Mouse (Mus musculus): ENCODE measurements at regions not wholly inside any gene's neighbourhood (a gene's known extent, or its start where the extent isn't known, plus 50 kb on each side); places are given as distances from the start of the nearest gene placed in this dataset.

DNA sequence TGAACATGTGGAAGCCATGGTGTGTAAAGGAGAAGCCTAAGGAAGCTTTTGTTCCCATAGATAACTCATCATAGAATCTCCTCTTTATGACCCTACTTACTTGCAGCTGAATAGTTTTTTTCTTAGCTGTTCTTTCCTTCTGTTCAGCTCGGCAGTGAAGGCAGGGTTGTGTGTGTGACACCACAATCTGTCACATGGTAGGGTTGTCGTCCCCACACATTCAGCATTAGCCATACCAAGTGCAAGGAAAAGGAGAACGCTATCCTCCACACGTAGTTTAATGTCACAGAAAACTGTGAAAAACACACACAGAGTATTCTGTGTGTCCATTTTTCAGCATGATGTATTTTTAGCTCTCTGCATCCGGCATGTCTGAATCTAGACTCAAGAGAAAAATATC, 711.9 kb upstream of the Nr3c2 start:
- Histone ChIP-seq H3K27ac (ENCODE audit: insufficient read depth, low read length) (no peak overlapping the region), H3K4me3 (ENCODE audit: insufficient read depth, low read length) (no peak overlapping the region), H3K4me1 (ENCODE audit: control insufficient read depth, insufficient read depth, low read length) (no peaks in the 10 kb centered on the region)
- TF ChIP-seq CTCF (IDR thresholded peaks at IDR 0.05; ENCODE audit: extremely low read depth, insufficient read depth, low read length) (no peak), POLR2A (IDR thresholded peaks at IDR 0.05; ENCODE audit: extremely low read depth, insufficient read depth, low read length) (no peak)

DNA sequence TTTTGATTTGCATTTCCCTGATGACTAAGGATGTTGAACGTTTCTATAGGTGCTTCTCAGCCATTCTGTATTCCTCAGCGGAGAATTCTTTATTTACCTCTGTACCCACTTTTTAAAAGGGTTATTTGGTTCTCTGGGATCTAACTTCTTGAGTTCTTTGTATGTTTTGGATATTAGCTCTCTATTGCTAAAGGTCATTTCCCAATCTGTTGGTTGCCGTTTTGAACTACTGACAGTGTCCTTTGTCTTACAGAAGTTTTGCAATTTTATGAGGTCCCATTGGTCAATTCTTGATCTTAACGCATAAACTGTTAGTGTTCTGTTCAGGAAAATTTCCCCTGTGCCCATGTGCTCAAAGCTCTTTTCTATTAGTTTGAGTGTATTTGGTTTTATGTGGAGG, 687.4 kb upstream of the Nr3c2 start:
- H3K4me3 ChIP-seq (ENCODE audit: insufficient read depth, low read length) = no peak overlapping the region
- no peaks in the 10 kb centered on the region for H3K4me1 ChIP-seq (ENCODE audit: control insufficient read depth, insufficient read depth, low read length)
- no peak overlapping the region for H3K27ac ChIP-seq (ENCODE audit: insufficient read depth, low read length)
- no peak for TF ChIP-seq POLR2A (IDR thresholded peaks at IDR 0.05; ENCODE audit: extremely low read depth, insufficient read depth, low read length)
- TF ChIP-seq CTCF (IDR thresholded peaks at IDR 0.05; ENCODE audit: extremely low read depth, insufficient read depth, low read length) = no peak

DNA sequence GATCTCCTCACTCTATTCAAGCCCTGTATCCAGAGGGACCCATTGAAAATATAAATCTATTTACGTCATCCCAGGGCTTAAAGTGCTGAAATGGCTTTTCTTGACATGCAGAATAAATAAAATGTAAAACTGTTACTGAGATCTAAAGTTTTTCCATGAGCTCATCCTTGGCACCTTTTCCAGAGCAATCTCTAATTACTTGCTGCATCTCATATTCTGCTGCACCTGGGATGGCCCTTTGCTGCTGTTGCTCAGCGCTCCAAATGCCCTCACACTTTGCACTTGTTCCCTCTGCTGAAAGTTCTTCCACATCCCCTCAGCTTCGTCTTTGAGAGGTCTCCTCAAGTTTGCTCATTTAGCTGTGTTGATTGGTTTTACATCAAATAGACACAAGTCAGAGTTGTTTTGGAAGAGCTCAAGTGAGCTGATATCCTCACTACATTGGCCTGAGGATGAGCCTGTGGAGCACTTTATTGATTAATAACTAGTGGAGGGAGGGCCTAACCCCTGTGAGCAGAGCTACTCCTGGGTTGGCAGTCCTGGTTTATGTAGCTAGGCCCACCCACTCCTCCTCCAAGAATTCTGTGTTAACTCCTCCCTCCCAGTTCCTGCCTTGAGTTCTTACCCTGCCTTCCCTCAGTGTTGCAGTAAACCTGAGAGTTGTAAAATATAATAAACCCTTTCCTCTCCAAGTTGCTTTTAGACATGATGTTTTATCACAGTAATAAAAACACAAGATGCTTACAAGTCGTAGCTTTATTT, 681.2 kb upstream of the Nr3c2 start:
- Histone ChIP-seq H3K4me3 (ENCODE audit: insufficient read depth, low read length) (no peak overlapping the region), H3K27ac (ENCODE audit: insufficient read depth, low read length) (no peak overlapping the region), H3K4me1 (ENCODE audit: control insufficient read depth, insufficient read depth, low read length) (no peaks in the 10 kb centered on the region)
- no peak for TF ChIP-seq CTCF (IDR thresholded peaks at IDR 0.05; ENCODE audit: extremely low read depth, insufficient read depth, low read length)
- TF ChIP-seq POLR2A (IDR thresholded peaks at IDR 0.05; ENCODE audit: extremely low read depth, insufficient read depth, low read length) = no peak

DNA sequence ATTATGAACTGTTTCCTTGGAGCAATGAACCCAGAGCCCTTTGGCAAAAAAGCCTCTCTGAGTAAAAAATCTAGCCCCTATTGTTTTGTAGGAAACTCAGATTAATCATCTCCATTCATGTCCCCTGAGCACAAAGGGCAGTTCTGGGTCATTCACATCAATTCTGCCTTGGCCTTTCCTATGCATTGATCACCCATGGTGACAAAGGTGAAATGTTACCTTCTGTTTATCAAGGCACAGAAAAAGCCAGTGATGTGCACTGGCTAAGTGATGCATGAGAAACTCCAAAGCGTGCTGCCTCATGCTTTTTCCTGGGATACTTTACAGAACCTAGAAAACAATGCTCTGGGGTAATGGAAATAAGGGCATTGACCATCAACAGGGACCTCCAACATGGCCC, 668.4 kb upstream of the Nr3c2 start:
- H3K4me3 ChIP-seq (ENCODE audit: insufficient read depth, low read length) = no peak overlapping the region
- no peak overlapping the region for H3K27ac ChIP-seq (ENCODE audit: insufficient read depth, low read length)
- TF ChIP-seq CTCF (IDR thresholded peaks at IDR 0.05; ENCODE audit: extremely low read depth, insufficient read depth, low read length) (no peak), POLR2A (IDR thresholded peaks at IDR 0.05; ENCODE audit: extremely low read depth, insufficient read depth, low read length) (no peak)
- no peaks in the 10 kb centered on the region for H3K4me1 ChIP-seq (ENCODE audit: control insufficient read depth, insufficient read depth, low read length)

DNA sequence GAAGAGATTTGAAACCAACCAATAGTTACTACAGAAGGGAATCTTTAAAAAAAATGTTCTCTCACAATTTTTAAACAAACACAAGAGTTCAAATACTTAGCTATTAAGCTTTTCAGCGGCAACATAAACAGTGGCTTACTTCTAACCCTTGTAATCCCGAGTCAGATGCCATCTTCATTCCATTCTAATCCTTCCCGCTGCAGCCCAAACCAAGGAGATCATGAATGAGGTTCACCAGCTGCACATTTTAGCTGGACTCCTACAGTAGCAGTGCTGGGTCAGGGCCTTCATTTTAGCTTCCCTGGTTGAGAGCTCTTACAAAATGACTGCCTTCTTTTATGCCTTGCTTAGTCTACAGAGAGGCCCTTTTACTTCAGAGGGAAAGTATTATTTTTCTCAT, 650.0 kb upstream of the Nr3c2 start:
- no peak overlapping the region for H3K27ac ChIP-seq (ENCODE audit: insufficient read depth, low read length)
- no peak for TF ChIP-seq POLR2A (IDR thresholded peaks at IDR 0.05; ENCODE audit: extremely low read depth, insufficient read depth, low read length)
- TF ChIP-seq CTCF (IDR thresholded peaks at IDR 0.05; ENCODE audit: extremely low read depth, insufficient read depth, low read length) = no peak
- no peak overlapping the region for H3K4me3 ChIP-seq (ENCODE audit: insufficient read depth, low read length)
- no peaks in the 10 kb centered on the region for H3K4me1 ChIP-seq (ENCODE audit: control insufficient read depth, insufficient read depth, low read length)

DNA sequence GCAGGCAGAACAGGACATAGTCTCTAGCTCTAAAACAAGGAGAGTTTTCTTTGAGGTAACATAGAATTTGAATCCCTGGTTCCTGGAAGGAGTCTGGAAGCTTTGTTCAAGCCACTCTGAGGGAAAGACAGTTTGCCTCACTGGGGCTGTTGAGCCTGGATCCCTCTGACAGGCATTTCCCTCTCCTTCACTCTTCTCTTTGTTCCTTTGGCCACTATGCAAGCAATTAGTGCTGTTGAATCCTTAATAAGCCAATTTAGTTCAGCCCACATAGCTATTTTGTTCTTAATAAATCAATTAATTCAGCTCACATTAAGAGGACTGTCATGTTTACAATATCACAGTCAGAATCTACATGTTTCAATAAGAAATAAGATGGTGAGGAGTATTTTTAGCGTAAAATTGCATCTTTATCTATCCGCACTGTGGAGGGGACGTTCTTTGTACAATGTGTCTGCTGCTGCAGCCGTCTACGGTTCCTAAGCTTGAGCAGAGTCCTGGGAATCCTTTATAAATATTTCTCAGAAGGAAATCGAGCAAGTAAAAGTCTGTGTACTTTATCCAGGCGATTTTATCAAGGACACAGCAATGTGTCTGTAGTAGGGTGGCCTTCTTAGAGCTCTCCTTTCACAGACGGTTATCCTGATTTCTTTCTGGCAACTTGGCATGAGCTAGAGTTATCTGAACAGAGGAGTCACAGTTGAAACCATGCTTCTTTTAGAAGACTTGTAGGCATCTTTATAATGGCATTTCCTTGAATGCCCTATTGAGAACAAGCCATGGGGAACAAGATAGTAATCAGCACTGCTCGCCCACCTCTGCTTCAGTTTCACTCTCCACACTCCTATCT, 646.9 kb upstream of the Nr3c2 start:
- no peaks in the 10 kb centered on the region for H3K4me1 ChIP-seq (ENCODE audit: control insufficient read depth, insufficient read depth, low read length)
- no peak overlapping the region for H3K4me3 ChIP-seq (ENCODE audit: insufficient read depth, low read length)
- H3K27ac ChIP-seq (ENCODE audit: insufficient read depth, low read length) = no peak overlapping the region
- TF ChIP-seq CTCF (IDR thresholded peaks at IDR 0.05; ENCODE audit: extremely low read depth, insufficient read depth, low read length) (no peak), POLR2A (IDR thresholded peaks at IDR 0.05; ENCODE audit: extremely low read depth, insufficient read depth, low read length) (no peak)
